Mouse (Mus musculus): ENCODE measurements around the gene Acaa1a.

DNA sequence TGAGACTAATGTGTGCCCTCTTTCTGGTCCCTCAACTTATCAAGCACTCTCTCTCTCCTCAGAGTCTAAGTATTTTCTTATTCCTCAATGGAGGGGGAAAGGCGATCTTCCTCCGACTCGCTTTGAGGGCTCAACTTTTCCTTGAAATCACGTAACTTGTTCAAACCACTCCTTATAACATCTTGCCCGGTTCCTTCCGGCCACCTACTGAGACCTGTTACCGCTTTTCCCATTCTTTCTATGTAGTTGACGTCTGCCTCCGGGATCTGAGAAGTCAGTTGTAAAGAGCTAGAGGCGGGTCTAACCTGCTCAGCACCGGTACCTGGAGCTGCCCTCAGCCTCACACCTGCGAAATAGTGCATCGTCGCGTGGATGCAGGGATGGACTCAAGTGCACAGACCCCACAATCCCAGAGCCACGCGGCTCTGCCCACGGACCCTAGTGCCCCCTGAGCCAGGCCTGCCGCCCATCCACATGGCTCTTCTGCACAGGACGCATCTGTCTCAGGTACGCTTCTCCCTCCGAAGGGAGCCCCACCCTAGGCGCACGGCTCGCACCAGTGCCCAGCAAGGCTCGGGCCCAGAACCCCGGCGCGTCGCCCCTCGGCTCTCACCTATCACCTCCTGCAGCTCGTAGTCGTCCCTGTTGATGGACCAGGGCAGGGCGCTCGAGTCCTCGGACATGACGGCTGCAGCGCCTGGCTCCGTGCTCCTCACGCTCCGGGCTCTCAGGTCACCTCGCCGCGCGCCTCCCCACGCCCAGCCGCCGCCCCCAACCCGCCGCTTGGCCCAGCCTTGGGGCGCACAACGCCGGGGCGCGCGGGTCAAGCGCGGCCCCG is 17.9 kb upstream of the Acaa1a start:
- TF ChIP-seq POLR2A (IDR thresholded peaks at IDR 0.05; ENCODE audit: insufficient read depth, low read length) = no peak
- no peak for TF ChIP-seq EP300 (IDR thresholded peaks at IDR 0.05; ENCODE audit: insufficient read depth, low read depth, low read length)
